Mouse (Mus musculus) midbrain, embryonic 12.5 days (tissue): ENCODE results near the gene Gm973. TPM values are rescaled to one million over a fixed set of nuclear protein-coding genes. Genes with fewer than 3 reads are reported as not detected.
A peak's percentile ranks its signal among the peaks of the same experiment; 100 is the strongest.
"Not testable (repeated sequence)": the region's sequence is repeated elsewhere in the genome, so short reads cannot be mapped to it uniquely, and the experiment has no call there.

Experiments used
- ATAC-seq: fragments of 200-750 bp; cut with Nextera tagmentation; 2 replicates; pipeline ENCODE4 v1.8.0; 2017; ENCODE audit warnings: low read depth, moderate TSS enrichment, moderate library complexity; ENCODE audit not compliant: low FRiP score
- H3K27ac ChIP-seq: fragments of 300-500 bp; sonication (generic); replicated peaks from 2 replicates; pipeline ENCODE4 v1.5.1; 2016; ENCODE audit warnings: mild to moderate bottlenecking
- H3K27me3 ChIP-seq: fragments of 300-500 bp; sonication (generic); 2 replicates; pipeline ENCODE4 v1.6.1; 2016; ENCODE audit warnings: mild to moderate bottlenecking
- H3K36me3 ChIP-seq: fragments of 300-500 bp; sonication (generic); 2 replicates; pipeline ENCODE4 v1.6.1; 2016
- H3K4me1 ChIP-seq: fragments of 300-500 bp; sonication (generic); 2 replicates; pipeline ENCODE4 v1.6.1; 2016
- H3K4me2 ChIP-seq: fragments of 300-500 bp; sonication (generic); replicated peaks from 2 replicates; pipeline ENCODE4 v1.6.1; 2016; ENCODE audit warnings: mild to moderate bottlenecking, moderate library complexity
- H3K4me3 ChIP-seq: fragments of 300-500 bp; sonication (generic); 2 replicates; pipeline ENCODE4 v1.5.1; 2016; ENCODE audit warnings: mild to moderate bottlenecking
- H3K9ac ChIP-seq: fragments of 300-500 bp; sonication (generic); replicated peaks from 2 replicates; pipeline ENCODE4 v1.6.1; 2016; ENCODE audit warnings: mild to moderate bottlenecking, moderate library complexity
- H3K9me3 ChIP-seq: fragments of 300-500 bp; sonication (generic); 2 replicates; pipeline ENCODE4 v1.6.1; 2016; ENCODE audit warnings: mild to moderate bottlenecking
- WGBS: fragments of 180-500 bp; shearing (Covaris S2); methylation state at CpG from one replicate; pipeline ENCODE4 v1.1.7; 2016; 5-methylcytosine and 5-hydroxymethylcytosine counted together
- polyA plus RNA-seq: library from polyadenylated mRNA; unstranded; fragments of >200 nt; fragmentation: Nextera tagmentation; extraction: Ambion mirVana; gene quantifications from 2 replicates; pipeline ENCODE4 v1.2.1, GENCODE M21; 2016

Gene Gm973
- polyA plus RNA-seq, 1 experiment from 2014 or later: 6.7 TPM

GRCm38 (mm10) chr1:59613795-59614194, 97.7 kb downstream of the Gm973 start:
- no peak overlapping the region for H3K4me2 ChIP-seq

GRCm38 (mm10) chr1:59615021-59615420, 99.0 kb downstream of the Gm973 start:
- H3K27me3 ChIP-seq: no peaks in the 10 kb centered on the region; the same call in none of the 2 replicates

More at GRCm38 (mm10) chr1:59613795-59614194, 97.7 kb downstream of the Gm973 start:
- Histone ChIP-seq H3K36me3 (no peaks in the 10 kb centered on the region), H3K9ac (no peak overlapping the region), H3K9me3 (no peaks in the 10 kb centered on the region), H3K4me3 (no peak overlapping the region), H3K4me1 (no peaks in the 10 kb centered on the region), H3K27me3 (no peaks in the 10 kb centered on the region; the same call in 1 of the 2 replicates), H3K27ac (no peak overlapping the region)
- 40% methylated on average over 6 of the region's 6 CpGs for WGBS
- ATAC-seq: no peak

DNA sequence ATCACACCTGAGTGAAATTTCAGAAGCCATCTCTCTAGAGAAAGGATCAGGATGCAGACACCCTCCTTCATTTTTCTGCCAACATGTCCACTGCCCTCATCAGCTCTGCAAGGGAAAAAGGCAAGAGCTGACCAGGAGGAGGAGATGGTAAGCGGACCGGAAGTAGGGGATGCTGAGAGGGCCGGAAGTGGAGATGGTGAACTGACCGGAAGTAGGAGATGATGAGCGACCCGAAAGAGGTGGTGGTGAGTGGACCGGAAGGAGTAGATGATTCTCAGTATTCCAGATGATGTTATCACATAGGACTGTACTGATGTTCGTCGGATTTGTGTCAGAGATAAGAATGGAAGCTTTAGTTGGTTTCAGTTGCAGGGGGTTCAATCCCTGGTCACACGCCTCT, 103.1 kb downstream of the Gm973 start:
- H3K27me3 ChIP-seq: no peaks in the 10 kb centered on the region; the same call in none of the 2 replicates
- H3K9ac ChIP-seq: no peak overlapping the region
- no peaks in the 10 kb centered on the region for H3K4me1 ChIP-seq
- no peak for ATAC-seq
- H3K4me2 ChIP-seq: no peak overlapping the region
- WGBS: 92% methylated on average over 10 of the region's 10 CpGs
- H3K9me3 ChIP-seq: no peaks in the 10 kb centered on the region
- no peaks in the 10 kb centered on the region for H3K36me3 ChIP-seq
- no peak overlapping the region for H3K4me3 ChIP-seq
- H3K27ac ChIP-seq: no peak overlapping the region

More at GRCm38 (mm10) chr1:59615021-59615420, 99.0 kb downstream of the Gm973 start:
- Histone ChIP-seq H3K9ac (no peak overlapping the region), H3K4me3 (no peak overlapping the region), H3K9me3 (no peaks in the 10 kb centered on the region), H3K27ac (no peak overlapping the region), H3K4me2 (no peak overlapping the region), H3K4me1 (no peaks in the 10 kb centered on the region), H3K36me3 (no peaks in the 10 kb centered on the region)
- 88% methylated on average over 2 of the region's 2 CpGs for WGBS
- no peak for ATAC-seq

GRCm38 (mm10) chr1:59623325-59624017, 107.4 kb downstream of the Gm973 start:
- no peaks in the 10 kb centered on the region for H3K4me1 ChIP-seq
- no peak overlapping the region for H3K4me2 ChIP-seq
- WGBS: 26% methylated on average over 5 of the region's 5 CpGs
- no peaks in the 10 kb centered on the region; the same call in 1 of the 2 replicates for H3K27me3 ChIP-seq
- H3K9ac ChIP-seq: no peak overlapping the region
- H3K27ac ChIP-seq: no peak overlapping the region
- no peaks in the 10 kb centered on the region for H3K36me3 ChIP-seq
- H3K9me3 ChIP-seq: no peaks in the 10 kb centered on the region
- peak; percentile 78 for ATAC-seq
- H3K4me3 ChIP-seq: no peak overlapping the region

- WGBS: 84% methylated on average over 5 of the region's 5 CpGs
- H3K36me3 ChIP-seq: no peaks in the 10 kb centered on the region
- H3K27me3 ChIP-seq: no peaks in the 10 kb centered on the region
- H3K27ac ChIP-seq: no peak overlapping the region
- no peaks in the 10 kb centered on the region for H3K9me3 ChIP-seq
- no peak for ATAC-seq
- no peak overlapping the region for H3K4me2 ChIP-seq
- no peak overlapping the region for H3K9ac ChIP-seq
- no peak overlapping the region for H3K4me3 ChIP-seq
- no peaks in the 10 kb centered on the region for H3K4me1 ChIP-seq
Observed at GRCm38 (mm10) chr1:59625410-59625809, 109.3 kb downstream of the Gm973 start.

DNA sequence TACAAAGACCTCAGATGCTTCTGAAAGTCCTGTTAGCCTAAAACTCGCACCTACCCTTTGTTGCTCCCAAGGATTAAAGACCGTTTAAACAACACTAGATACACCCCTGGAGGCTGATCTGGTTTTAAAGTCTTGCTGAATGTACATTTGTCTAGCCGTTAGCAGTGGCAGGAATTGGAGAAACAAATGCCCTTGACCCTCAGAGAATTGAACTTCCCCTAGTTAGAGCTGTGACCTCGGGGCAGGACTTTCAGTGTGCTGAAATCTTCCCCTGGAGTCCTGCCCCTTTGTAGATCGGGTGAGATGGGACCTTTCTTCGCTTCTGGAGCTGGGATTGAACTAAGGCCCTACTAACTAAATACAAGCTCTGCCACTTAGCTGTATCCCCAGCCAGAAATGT, 113.1 kb downstream of the Gm973 start:
- Histone ChIP-seq H3K9ac (no peak overlapping the region), H3K36me3 (no peaks in the 10 kb centered on the region), H3K4me2 (no peak overlapping the region), H3K4me3 (no peak overlapping the region), H3K4me1 (no peaks in the 10 kb centered on the region), H3K27me3 (no peaks in the 10 kb centered on the region), H3K27ac (no peak overlapping the region), H3K9me3 (no peaks in the 10 kb centered on the region)
- WGBS: 52% methylated on average over 6 of the region's 6 CpGs
- ATAC-seq: no peak

DNA sequence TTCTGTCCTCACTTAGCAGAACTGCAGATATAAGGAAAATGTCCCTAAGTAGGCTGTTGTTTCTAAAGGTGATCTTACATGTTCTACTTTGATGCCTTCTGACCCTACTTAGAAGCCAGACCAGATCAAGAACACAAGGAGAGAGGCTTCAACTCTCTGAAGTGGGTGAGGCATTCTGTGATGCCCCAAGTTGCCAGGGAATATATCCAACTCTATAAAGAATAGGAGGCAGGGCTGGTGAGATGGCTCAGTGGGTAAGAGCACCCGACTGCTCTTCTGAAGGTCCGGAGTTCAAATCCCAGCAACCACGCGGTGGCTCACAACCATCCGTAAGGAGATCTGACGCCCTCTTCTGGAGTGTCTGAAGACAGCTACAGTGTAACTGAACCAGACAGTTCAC, 114.3 kb downstream of the Gm973 start:
- ATAC-seq, H3K4me3 ChIP-seq, H3K27me3 ChIP-seq, H3K27ac ChIP-seq, H3K4me2 ChIP-seq, H3K36me3 ChIP-seq, H3K9ac ChIP-seq, H3K4me1 ChIP-seq, H3K9me3 ChIP-seq: not testable (repeated sequence)
- 90% methylated on average over 6 of the region's 6 CpGs for WGBS

- WGBS: 86% methylated on average over 5 of the region's 5 CpGs
- ATAC-seq: no peak
Observed at GRCm38 (mm10) chr1:59631986-59632659, 116.1 kb downstream of the Gm973 start.

GRCm38 (mm10) chr1:59633056-59633455, 117.0 kb downstream of the Gm973 start:
- H3K4me2 ChIP-seq: no peak overlapping the region
- no peaks in the 10 kb centered on the region for H3K4me1 ChIP-seq
- no peaks in the 10 kb centered on the region for H3K27me3 ChIP-seq
- ATAC-seq: no peak
- 40% methylated on average over 6 of the region's 6 CpGs for WGBS
- no peaks in the 10 kb centered on the region for H3K36me3 ChIP-seq
- no peak overlapping the region for H3K9ac ChIP-seq
- no peak overlapping the region for H3K4me3 ChIP-seq
- H3K9me3 ChIP-seq: no peaks in the 10 kb centered on the region
- H3K27ac ChIP-seq: no peak overlapping the region

More at GRCm38 (mm10) chr1:59631986-59632659, 116.1 kb downstream of the Gm973 start:
- Histone ChIP-seq H3K27ac (no peak overlapping the region), H3K27me3 (no peaks in the 10 kb centered on the region), H3K9me3 (no peaks in the 10 kb centered on the region), H3K36me3 (no peaks in the 10 kb centered on the region), H3K4me1 (no peaks in the 10 kb centered on the region), H3K4me2 (no peak overlapping the region), H3K9ac (no peak overlapping the region), H3K4me3 (no peak overlapping the region)

- no peak for ATAC-seq
Observed at GRCm38 (mm10) chr1:59636349-59636748, 120.3 kb downstream of the Gm973 start.

DNA sequence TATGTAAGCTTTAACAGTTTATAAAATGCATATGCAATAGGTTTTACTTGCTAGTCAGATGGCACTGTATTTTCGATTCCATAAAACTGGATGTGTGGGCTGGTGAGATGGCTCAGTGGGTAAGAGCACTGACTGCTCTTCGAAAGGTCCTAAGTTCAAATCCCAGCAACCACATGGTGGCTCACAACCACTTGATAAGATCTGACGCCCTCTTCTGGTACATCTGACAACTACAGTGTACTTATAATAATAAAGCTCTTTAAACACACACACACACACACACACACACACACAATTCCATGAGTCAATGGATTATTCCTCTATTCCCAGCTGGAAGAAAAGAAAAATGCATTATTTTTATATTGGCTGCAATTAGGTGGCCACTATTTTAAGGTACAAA, 122.3 kb downstream of the Gm973 start:
- 82% methylated on average over 3 of the region's 3 CpGs for WGBS
- H3K9ac ChIP-seq: no peak overlapping the region
- no peaks in the 10 kb centered on the region for H3K4me1 ChIP-seq
- no peak for ATAC-seq
- peaks cover 9% of the 10 kb centered on the region for H3K36me3 ChIP-seq
- H3K9me3 ChIP-seq: no peaks in the 10 kb centered on the region
- H3K27ac ChIP-seq: no peak overlapping the region
- H3K27me3 ChIP-seq: no peaks in the 10 kb centered on the region
- H3K4me3 ChIP-seq: no peak overlapping the region
- H3K4me2 ChIP-seq: no peak overlapping the region

More at GRCm38 (mm10) chr1:59636349-59636748, 120.3 kb downstream of the Gm973 start:
- H3K36me3 ChIP-seq: peaks cover 5% of the 10 kb centered on the region
- 67% methylated on average over 1 of the region's 1 CpGs for whole genome bisulfite sequencing
- no peak overlapping the region for H3K4me2 ChIP-seq
- no peak overlapping the region for H3K9ac ChIP-seq
- no peaks in the 10 kb centered on the region for H3K9me3 ChIP-seq
- H3K27me3 ChIP-seq: no peaks in the 10 kb centered on the region
- H3K4me1 ChIP-seq: no peaks in the 10 kb centered on the region
- H3K27ac ChIP-seq: no peak overlapping the region
- H3K4me3 ChIP-seq: no peak overlapping the region

DNA sequence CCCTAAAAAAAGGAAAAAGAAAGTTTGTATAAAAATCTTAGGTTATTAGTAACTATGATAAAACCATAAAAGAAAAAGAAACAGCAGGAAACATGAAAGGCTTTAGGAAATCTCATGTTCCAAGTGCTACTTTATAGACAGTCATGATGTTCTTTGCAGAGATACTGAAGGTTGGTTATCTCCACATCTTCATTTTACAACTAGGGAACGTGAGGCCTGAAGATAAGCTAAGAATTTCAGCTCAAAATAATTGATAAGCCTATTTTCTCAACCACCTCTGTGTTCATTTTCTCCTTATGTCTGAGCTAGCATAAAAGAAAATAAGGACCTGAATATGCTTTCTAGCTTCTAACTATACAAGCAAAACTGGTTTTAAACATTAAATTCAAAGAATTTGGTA, 126.4 kb downstream of the Gm973 start:
- Histone ChIP-seq H3K27me3 (no peaks in the 10 kb centered on the region), H3K4me3 (no peak overlapping the region), H3K4me1 (no peaks in the 10 kb centered on the region), H3K4me2 (no peak overlapping the region), H3K9me3 (no peaks in the 10 kb centered on the region), H3K9ac (no peak overlapping the region), H3K36me3 (peaks cover 25% of the 10 kb centered on the region), H3K27ac (no peak overlapping the region)
- ATAC-seq: no peak
- 90% methylated on average over 1 of the region's 1 CpGs for WGBS
